Mouse (Mus musculus): ENCODE measurements around the gene Mypn.

- TF ChIP-seq CTCF (conservative IDR thresholded peaks at IDR 0.05 in 1 of 2, IDR thresholded peaks at IDR 0.05 in 1 of 2; ENCODE audit: low read depth in 2 of 2, low read length in 2 of 2) = no peak
- no peak for TF ChIP-seq RCOR1 (conservative IDR thresholded peaks at IDR 0.05; ENCODE audit: low read depth, low read length)
- TF ChIP-seq TCF12 (IDR thresholded peaks at IDR 0.05; ENCODE audit: low read depth, low read length) = no peak
These were observed 42.1 kb upstream of the Mypn start for GRCm38 (mm10) chr10:63245846-63246245.

Measured in CH12.LX (cell line).